In the genomic region with DNA sequence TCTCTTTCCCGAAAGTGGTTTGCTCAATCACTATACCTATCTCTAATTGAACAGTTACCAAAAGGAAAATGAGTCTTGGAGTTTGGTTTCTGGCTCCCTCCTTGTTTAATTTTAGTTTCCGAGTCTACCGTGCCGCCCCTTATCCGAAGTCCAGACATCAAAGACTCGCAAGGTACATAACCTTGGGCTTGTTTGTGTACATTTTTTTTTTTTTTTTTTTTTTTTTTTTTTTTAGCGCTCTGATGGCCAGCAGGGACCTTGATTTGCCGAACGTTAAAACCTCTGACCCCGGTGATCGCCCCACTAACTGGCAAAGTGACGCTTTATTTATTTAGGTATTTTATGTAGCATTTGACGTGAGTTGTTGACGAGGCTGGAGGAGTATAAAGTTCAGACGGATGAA, we compare ENCODE assay signal across 8 mouse cellular contexts. TPM values are rescaled to one million over a fixed set of nuclear protein-coding genes. Genes with fewer than 3 reads are reported as not detected.
DNase-seq lines count a peak whose midpoint lies in the region; ATAC-seq and TF ChIP-seq lines count a peak whose summit lies in the region.

No protein-coding gene starts in this region.

- H3K27ac ChIP-seq in kidney, postnatal 0 days: peak overlapping the region; percentile 83
- H3K27ac ChIP-seq in cortical plate, adult 2 months (ENCODE audit: insufficient read depth, low read length): peak overlapping the region; percentile 88
- peak overlapping the region; percentile 76 for H3K27ac ChIP-seq in hindbrain, embryonic 13.5 days
- H3K27ac ChIP-seq in midbrain, embryonic 13.5 days: peak overlapping the region; percentile 71

- no peaks in the 10 kb centered on the region for H3K4me1 ChIP-seq in kidney, postnatal 0 days (replicated peaks; ENCODE audit: insufficient read depth, low read length)
- no peaks in the 10 kb centered on the region for H3K4me1 ChIP-seq in cortical plate, adult 2 months (ENCODE audit: control insufficient read depth, insufficient read depth, low read length)
- peaks cover 13% of the 10 kb centered on the region; the same call in 1 of the 2 replicates for H3K4me1 ChIP-seq in hindbrain, embryonic 13.5 days (replicated peaks)
- H3K4me1 ChIP-seq in midbrain, embryonic 13.5 days (replicated peaks): peaks cover 16% of the 10 kb centered on the region

- no peaks in the 10 kb centered on the region for H3K27me3 ChIP-seq in kidney, postnatal 0 days (ENCODE audit: insufficient read depth, low read length)
- H3K27me3 ChIP-seq in hindbrain, embryonic 13.5 days: peaks cover 13% of the 10 kb centered on the region; the same call in 1 of the 2 replicates
- H3K27me3 ChIP-seq in midbrain, embryonic 13.5 days: 0 out of 2 replicates have a peak, but pooled peaks cover 3% of the 10 kb centered on the region

- peak; percentile 53 for DNase-seq in kidney, postnatal 0 days (ENCODE audit: low spot score)
- no peak for DNase-seq in kidney, adult 8-10 months
- no peak for DNase-seq in cerebellum, postnatal 36 days
- no peak for DNase-seq in cerebellum, adult 9-11 months
- no peak for DNase-seq in spleen, adult 12 weeks (ENCODE audit: low spot score)

- no peak for TF ChIP-seq POLR2A in cortical plate, adult 2 months (IDR thresholded peaks at IDR 0.05; ENCODE audit: extremely low read depth, insufficient read depth, low read length)

- no peak for TF ChIP-seq CTCF in kidney, postnatal 0 days (IDR thresholded peaks at IDR 0.05; ENCODE audit: low read depth)
- TF ChIP-seq CTCF in cortical plate, adult 2 months (IDR thresholded peaks at IDR 0.05; ENCODE audit: extremely low read depth, insufficient read depth, low read length): no peak

- no peaks in the 10 kb centered on the region for H3K36me3 ChIP-seq in kidney, postnatal 0 days (ENCODE audit: insufficient read depth, low read length)
- no peaks in the 10 kb centered on the region for H3K36me3 ChIP-seq in hindbrain, embryonic 13.5 days
- H3K36me3 ChIP-seq in midbrain, embryonic 13.5 days: no peaks in the 10 kb centered on the region

- H3K9me3 ChIP-seq in kidney, postnatal 0 days (replicated peaks; ENCODE audit: low read length): no peaks in the 10 kb centered on the region
- H3K9me3 ChIP-seq in hindbrain, embryonic 13.5 days: no peaks in the 10 kb centered on the region
- H3K9me3 ChIP-seq in midbrain, embryonic 13.5 days: no peaks in the 10 kb centered on the region

- 0 out of 2 replicates have a peak, but pooled peaks have one; percentile 2 for ATAC-seq in kidney, postnatal 0 days (replicated peaks; ENCODE audit: low FRiP score, low read depth)
- no peak for ATAC-seq in hindbrain, embryonic 13.5 days (ENCODE audit: low FRiP score)
- ATAC-seq in midbrain, embryonic 13.5 days: no peak; the same call in none of the 2 replicates

- 1% methylated on average over 15 of the region's 15 CpGs for WGBS in kidney, postnatal 0 days
- under 1% methylated on average over 15 of the region's 15 CpGs for WGBS in hindbrain, embryonic 13.5 days
- WGBS in midbrain, embryonic 13.5 days: under 1% methylated on average over 15 of the region's 15 CpGs

- H3K9ac ChIP-seq in kidney, postnatal 0 days (ENCODE audit: low read depth, low read length): peak overlapping the region; percentile 65
- H3K9ac ChIP-seq in hindbrain, embryonic 13.5 days: peak overlapping the region; percentile 68
- H3K9ac ChIP-seq in midbrain, embryonic 13.5 days (replicated peaks): peak overlapping the region; percentile 60

- H3K4me2 ChIP-seq in kidney, postnatal 0 days (ENCODE audit: low read length): peak overlapping the region; percentile 83
- peak overlapping the region; percentile 82 for H3K4me2 ChIP-seq in hindbrain, embryonic 13.5 days
- H3K4me2 ChIP-seq in midbrain, embryonic 13.5 days (replicated peaks): peak overlapping the region; percentile 73

- H3K4me3 ChIP-seq in kidney, postnatal 0 days (replicated peaks; ENCODE audit: low read depth, low read length): peak overlapping the region; percentile 75
- peak overlapping the region; percentile 51 for H3K4me3 ChIP-seq in cortical plate, adult 2 months (ENCODE audit: insufficient read depth, low read length)
- H3K4me3 ChIP-seq in hindbrain, embryonic 13.5 days: peak overlapping the region; percentile 63
- H3K4me3 ChIP-seq in midbrain, embryonic 13.5 days (replicated peaks): peak overlapping the region; percentile 52

RNA-seq across cellular contexts. Expression of a gene that starts 1.2 kb away (rescaled TPM):
- polyA plus RNA-seq in kidney, postnatal 0 days (2015; fragmentation: Nextera tagmentation; extraction: Ambion mirVana): 41.4 and 48.2 TPM in 2 replicates
- 31.6 and 34.1 TPM in 2 replicates for polyA plus RNA-seq in cortical plate, adult 2 months (2012; rRNA removed)
- 15.3 and 17.5 TPM in 2 replicates for polyA plus RNA-seq in hindbrain, embryonic 13.5 days (2015; fragmentation: Nextera tagmentation; extraction: Ambion mirVana)
- polyA plus RNA-seq in midbrain, embryonic 13.5 days (2015; fragmentation: Nextera tagmentation; extraction: Ambion mirVana): 7.4 and 10.6 TPM in 2 replicates

RNA-seq across cellular contexts. Expression of a gene that starts 1.3 kb away (rescaled TPM):
- polyA plus RNA-seq in kidney, postnatal 0 days (2015; fragmentation: Nextera tagmentation; extraction: Ambion mirVana): 6.7 and 7.5 TPM in 2 replicates
- 6.9 and 8.1 TPM in 2 replicates for polyA plus RNA-seq in cortical plate, adult 2 months (2012; rRNA removed)
- polyA plus RNA-seq in hindbrain, embryonic 13.5 days (2015; fragmentation: Nextera tagmentation; extraction: Ambion mirVana): 4.1 and 4.4 TPM in 2 replicates
- polyA plus RNA-seq in midbrain, embryonic 13.5 days (2015; fragmentation: Nextera tagmentation; extraction: Ambion mirVana): 2.2 and 2.6 TPM in 2 replicates

RNA-seq across cellular contexts. Expression of a gene that starts 15.4 kb away (rescaled TPM):
- not detected in 2 replicates for polyA plus RNA-seq in kidney, postnatal 0 days (2015; fragmentation: Nextera tagmentation; extraction: Ambion mirVana)
- not detected in 2 replicates for polyA plus RNA-seq in cortical plate, adult 2 months (2012; rRNA removed)
- 0.05 TPM in 1 of 2 replicates, not detected in the other for polyA plus RNA-seq in hindbrain, embryonic 13.5 days (2015; fragmentation: Nextera tagmentation; extraction: Ambion mirVana)
- 0.03 TPM in 1 of 2 replicates, not detected in the other for polyA plus RNA-seq in midbrain, embryonic 13.5 days (2015; fragmentation: Nextera tagmentation; extraction: Ambion mirVana)

RNA-seq across cellular contexts. Expression of a gene that starts 24.6 kb away (rescaled TPM):
- polyA plus RNA-seq in kidney, postnatal 0 days (2015; fragmentation: Nextera tagmentation; extraction: Ambion mirVana): 2.0 and 2.8 TPM in 2 replicates
- not detected in 2 replicates for polyA plus RNA-seq in cortical plate, adult 2 months (2012; rRNA removed)
- polyA plus RNA-seq in hindbrain, embryonic 13.5 days (2015; fragmentation: Nextera tagmentation; extraction: Ambion mirVana): not detected in 2 replicates
- polyA plus RNA-seq in midbrain, embryonic 13.5 days (2015; fragmentation: Nextera tagmentation; extraction: Ambion mirVana): not detected in 2 replicates

RNA-seq across cellular contexts. Expression of a gene that starts 32.2 kb away (rescaled TPM):
- 10.3 and 11.1 TPM in 2 replicates for polyA plus RNA-seq in kidney, postnatal 0 days (2015; fragmentation: Nextera tagmentation; extraction: Ambion mirVana)
- polyA plus RNA-seq in cortical plate, adult 2 months (2012; rRNA removed): 0.30 TPM in 1 of 2 replicates, not detected in the other
- not detected in 2 replicates for polyA plus RNA-seq in hindbrain, embryonic 13.5 days (2015; fragmentation: Nextera tagmentation; extraction: Ambion mirVana)
- polyA plus RNA-seq in midbrain, embryonic 13.5 days (2015; fragmentation: Nextera tagmentation; extraction: Ambion mirVana): not detected in 2 replicates
